Mouse (Mus musculus): ENCODE measurements around the gene Npas2. TPM values are rescaled to one million over a fixed set of nuclear protein-coding genes. Genes with fewer than 3 reads are reported as not detected.

Npas2 gene
- total RNA-seq, 1 experiment from 2014 or later: 0.50 TPM

GRCm38 (mm10) chr1:39410085-39410821 is 216.7 kb downstream of the Npas2 start:
- ATAC-seq (replicated peaks in 1 of 2; ENCODE audit: insufficient read depth in 1 of 2, low FRiP score in 2 of 2, low TSS enrichment in 1 of 2, low read depth in 1 of 2, poor library complexity in 2 of 2, severe bottlenecking in 2 of 2): no peak

Other genes starting within 250 kb of the Npas2 start
- 33.1 and 60.2 TPM in 2 replicates for gene Pdcl3, start 208.1 kb upstream of the Npas2 start, total RNA-seq (2017)
- 486 and 732 TPM in 2 replicates for gene Rpl31, start 174.1 kb downstream of the Npas2 start, total RNA-seq (2017)